Mouse (Mus musculus): ENCODE measurements around the gene Sp8.

DNA sequence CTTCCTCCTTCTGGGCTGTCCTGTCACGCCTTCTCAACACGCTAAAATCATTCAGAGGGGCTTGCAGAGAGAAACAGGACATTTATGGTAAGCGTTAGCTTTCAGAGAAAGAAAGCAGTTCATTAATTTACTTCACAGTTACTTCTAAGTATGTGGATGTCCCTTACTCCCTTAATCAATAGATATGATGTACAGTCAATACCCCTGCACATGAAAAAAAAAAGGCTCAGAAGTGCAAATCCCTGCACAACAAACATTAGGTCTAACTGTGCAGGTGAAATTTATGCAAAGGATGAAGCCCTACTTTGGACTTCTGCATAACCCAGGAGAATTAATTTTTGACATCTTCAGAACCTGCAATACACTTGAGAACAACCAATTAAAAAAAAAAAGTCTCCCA is 778 bp upstream of the Sp8 start:
- no peak for TF ChIP-seq POLR2A (IDR thresholded peaks at IDR 0.05; ENCODE audit: borderline replicate concordance, insufficient read depth, low read length)
- TF ChIP-seq CTCF (IDR thresholded peaks at IDR 0.05; ENCODE audit: borderline replicate concordance, insufficient read depth, low read depth, low read length): no peak

Measured in cerebellum, adult 2 months (tissue).